Mouse (Mus musculus) urinary bladder, postnatal 10 days (tissue): ENCODE data around the gene Fars2.
"Not testable (repeated sequence)": the region's sequence is repeated elsewhere in the genome, so short reads cannot be mapped to it uniquely, and the experiment has no call there.

Source experiments
- DNase-seq: peaks from one replicate; pipeline ENCODE4 v3.0.0; 2022; ENCODE audit warnings: low spot score

The Fars2 gene

DNA sequence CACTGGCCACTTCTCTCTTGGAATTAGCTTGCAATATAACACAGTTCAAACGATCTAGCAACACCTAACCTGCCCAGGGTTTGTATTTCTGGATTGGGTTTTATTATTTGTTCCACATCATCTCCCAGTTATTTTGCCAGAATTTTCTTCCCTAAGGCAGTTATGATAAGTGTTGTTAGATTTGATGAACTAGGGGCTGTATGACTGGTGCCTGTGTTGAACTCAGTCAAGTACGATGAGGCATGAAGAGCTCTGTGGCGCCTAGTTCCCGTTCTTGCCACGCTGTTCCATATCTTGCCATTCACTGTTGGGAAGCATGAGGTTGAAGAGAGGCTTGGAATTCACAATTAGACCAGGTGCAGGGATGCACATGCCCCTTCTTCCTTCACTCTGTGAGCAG, 177.3 kb downstream of the Fars2 start:
- DNase-seq: no peak

GRCm38 (mm10) chr13:36295848-36296247, 178.6 kb downstream of the Fars2 start:
- DNase-seq: no peak

- DNase-seq: no peak
Measured at GRCm38 (mm10) chr13:36296574-36296973, 179.4 kb downstream of the Fars2 start.

GRCm38 (mm10) chr13:36297950-36298781, 181.0 kb downstream of the Fars2 start:
- no peak for DNase-seq

GRCm38 (mm10) chr13:36298782-36299031, 181.5 kb downstream of the Fars2 start:
- DNase-seq: no peak

DNA sequence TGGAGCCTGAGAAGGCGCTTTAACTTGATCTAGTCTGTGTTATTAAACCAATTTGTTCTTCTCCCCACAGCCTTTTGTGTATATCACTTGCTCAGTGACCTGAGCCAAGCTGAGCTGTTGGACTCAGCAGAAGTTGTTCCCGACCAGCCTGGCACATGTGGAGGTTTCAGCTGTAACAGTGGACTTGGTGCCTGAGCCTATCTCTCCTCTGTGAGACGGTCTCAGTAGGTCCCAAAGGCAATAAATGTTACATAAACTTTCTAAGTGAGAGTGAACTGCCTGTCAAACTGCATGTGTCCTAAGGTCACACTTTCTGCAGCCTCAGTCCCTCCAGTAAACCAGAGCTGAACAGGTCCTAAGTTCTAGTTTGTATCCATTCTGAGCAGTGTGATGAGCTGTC, 185.6 kb downstream of the Fars2 start:
- DNase-seq: no peak

- no peak for DNase-seq
Measured at GRCm38 (mm10) chr13:36305306-36305705, 188.1 kb downstream of the Fars2 start.

DNA sequence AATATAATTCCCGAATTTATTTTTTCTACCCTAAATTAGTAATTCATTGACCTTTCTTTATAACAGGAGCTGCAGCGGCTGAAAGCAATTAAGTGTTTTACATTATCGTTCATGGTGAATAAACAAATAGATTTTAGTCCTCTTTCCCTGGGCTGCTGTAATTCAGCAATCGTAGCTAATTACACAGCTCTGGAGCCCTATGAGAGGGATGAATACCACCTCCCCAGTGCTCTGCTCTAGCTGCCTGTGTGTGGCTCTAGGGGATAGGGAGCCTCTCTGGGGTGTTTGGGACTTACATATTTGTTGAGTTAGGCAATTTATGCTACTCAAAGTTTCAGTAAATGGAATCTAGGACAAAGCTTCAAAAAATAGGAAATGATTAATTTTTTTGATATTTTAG, 190.2 kb downstream of the Fars2 start:
- DNase-seq: no peak

GRCm38 (mm10) chr13:36309160-36309559, 191.9 kb downstream of the Fars2 start:
- DNase-seq: no peak

GRCm38 (mm10) chr13:36314218-36314617, 197.0 kb downstream of the Fars2 start:
- no peak for DNase-seq

GRCm38 (mm10) chr13:36314860-36315800, 197.9 kb downstream of the Fars2 start:
- no peak for DNase-seq

DNA sequence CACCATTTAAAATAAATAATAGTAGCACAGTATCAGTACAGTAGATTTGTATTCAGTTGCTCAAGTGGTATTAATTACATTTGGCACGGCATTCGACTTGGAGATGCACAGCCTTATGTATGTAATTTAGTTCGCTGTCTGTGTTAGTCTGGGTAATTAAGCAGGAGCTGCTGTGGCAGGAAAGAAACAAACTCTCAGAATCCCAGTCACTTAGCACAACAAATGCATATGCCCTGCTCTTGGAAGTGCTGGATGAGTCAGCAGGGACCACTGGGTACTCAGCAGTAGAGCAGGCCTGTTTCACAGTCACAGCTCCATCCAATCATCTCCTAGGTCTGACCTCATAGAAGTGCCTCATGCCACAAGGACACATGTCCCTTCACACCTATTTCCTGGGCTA, 200.6 kb downstream of the Fars2 start:
- no peak for DNase-seq

DNA sequence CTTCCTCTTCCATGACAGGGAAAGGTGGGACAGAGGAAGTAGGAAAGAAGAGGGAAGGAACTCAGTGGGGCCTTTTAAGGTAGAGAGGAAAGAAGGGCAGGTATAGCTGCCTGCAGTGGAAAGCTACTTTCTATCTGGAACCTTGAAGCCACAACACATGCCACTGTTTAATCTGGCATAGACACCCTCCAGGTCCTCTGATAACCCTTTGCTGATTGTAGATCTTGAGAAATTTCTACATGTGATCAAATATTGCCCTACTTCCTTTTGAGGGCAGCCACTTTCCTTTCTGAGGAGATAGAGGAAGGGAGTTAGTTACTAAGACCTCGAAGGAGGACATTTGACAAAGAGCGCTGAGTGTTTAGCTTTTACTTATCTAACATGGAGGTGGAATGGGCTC, 207.4 kb downstream of the Fars2 start:
- no peak for DNase-seq

- no peak for DNase-seq
Measured at GRCm38 (mm10) chr13:36326539-36326938, 209.3 kb downstream of the Fars2 start.

- no peak for DNase-seq
Measured at GRCm38 (mm10) chr13:36329871-36330270, 212.7 kb downstream of the Fars2 start.

- DNase-seq: no peak
Measured at GRCm38 (mm10) chr13:36330542-36330941, 213.3 kb downstream of the Fars2 start.

DNA sequence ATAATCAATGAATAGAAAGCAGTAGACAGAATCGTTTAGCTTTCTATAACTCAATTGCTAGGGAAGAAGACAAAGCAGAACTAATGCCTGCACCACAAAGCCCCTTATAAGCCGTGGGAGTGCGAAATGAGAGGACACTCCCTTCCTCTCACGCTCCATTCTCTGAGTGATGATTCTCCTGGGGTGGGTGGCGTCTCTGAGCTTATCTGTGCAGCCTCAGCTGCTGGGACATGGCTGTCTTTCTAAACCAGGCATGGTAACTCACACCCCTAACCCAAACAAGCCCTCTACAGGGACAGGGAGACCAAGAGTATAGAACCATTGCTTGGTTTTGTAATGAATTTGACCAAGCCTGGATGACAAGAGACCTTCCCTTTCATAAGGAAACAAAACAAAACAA, 217.5 kb downstream of the Fars2 start:
- no peak for DNase-seq

DNA sequence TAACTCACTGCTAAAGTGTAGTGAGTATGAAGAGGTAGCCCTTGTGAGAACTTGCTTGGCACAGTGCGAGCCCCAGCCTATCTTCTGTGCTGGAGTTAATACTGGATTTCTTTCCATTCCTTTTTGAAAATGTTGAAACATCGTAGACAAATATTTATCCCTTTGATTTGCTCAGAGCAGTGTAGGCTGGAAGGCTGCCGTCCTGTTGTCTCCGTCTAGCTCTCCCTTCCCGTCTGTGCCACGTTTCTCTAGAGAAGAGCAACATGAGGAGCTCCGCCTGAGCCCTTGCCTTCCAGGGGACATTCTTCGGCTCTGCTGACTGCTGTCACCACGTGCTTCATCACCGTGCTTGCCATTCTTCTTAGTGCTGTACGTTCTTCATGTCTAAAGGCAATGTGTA, 234.3 kb downstream of the Fars2 start:
- DNase-seq: no peak

DNA sequence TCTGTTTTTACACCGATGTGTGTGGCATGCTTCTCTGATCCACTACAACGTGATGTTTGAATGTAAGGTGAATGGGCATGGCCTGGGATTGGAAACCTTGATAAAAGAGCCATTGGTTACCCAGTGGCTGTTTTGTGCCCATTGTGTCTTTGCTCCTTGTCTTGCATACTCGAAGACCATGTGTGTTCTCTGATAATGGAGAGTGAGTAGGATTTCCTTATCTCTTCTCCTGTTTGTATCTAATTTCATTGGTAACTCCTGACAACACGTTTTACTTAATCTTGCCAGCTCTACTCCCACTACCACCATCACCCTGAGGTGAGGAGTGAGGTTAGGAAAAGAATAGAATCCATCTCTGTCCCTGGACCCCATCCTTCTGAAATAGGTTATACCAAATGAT, 240.3 kb downstream of the Fars2 start:
- no peak for DNase-seq

- no peak for DNase-seq
Measured at GRCm38 (mm10) chr13:36361419-36361818, 244.2 kb downstream of the Fars2 start.

DNA sequence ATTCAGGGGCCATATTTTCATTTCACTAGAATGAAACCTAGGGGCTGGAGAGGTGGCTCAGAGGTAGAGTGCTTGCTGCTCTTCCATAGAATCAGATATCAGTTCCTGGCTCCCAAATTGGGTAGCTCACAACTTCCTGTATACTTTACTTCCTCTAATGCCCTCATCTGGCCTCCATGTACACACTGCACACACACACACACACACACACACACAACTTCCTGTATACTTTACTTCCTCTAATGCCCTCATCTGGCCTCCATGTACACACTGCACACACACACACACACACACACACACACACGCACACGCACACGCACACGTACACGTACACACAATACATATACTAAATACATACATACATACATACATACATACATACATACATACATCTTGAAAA, 248.5 kb downstream of the Fars2 start:
- not testable (repeated sequence) for DNase-seq

- no peak for DNase-seq
Measured at GRCm38 (mm10) chr13:36366304-36366703, 249.1 kb downstream of the Fars2 start.

DNA sequence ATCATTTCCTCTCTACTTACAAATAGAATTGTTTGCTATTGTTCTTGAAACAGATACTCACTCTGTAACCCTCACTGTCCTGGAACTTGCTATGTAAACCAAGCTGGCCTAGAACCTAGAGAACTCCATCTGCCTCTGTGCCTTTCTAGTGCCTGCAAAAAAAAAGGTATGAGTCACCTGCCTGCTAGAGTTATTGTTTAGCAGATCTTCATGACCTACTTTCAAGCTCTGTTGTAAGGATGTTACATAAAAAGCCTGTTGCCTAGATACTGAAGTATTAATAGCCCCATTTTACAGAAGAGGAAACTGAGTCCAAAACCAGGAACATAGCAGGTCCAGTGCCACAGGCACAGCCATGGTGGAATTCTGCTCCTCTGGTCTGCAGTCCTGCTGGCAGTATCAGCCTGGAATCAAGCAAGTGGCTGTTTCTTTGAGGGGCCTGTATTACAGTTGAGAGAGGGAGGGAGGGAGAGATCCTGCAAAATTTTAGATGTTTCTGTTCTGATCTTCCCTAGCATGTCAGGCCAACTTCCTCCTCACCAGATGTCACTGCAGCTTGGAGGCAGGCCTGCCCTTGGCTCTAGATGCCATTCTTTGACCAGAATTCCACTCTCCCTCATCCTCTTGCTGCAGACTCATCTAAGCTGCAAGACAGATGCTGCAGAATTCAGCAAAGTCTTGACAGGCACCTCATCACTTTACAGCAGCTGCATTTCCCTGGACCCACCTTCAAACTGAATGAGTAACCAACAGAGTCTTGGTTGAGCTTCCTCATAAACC, 250.7 kb downstream of the Fars2 start:
- DNase-seq: no peak
